Mouse (Mus musculus): ENCODE data around the gene Rragd. TPM values are rescaled to one million over a fixed set of nuclear protein-coding genes. Genes with fewer than 3 reads are reported as not detected.
A peak's percentile ranks its signal among the peaks of the same experiment; 100 is the strongest.
"Not testable (repeated sequence)": the region's sequence is repeated elsewhere in the genome, so short reads cannot be mapped to it uniquely, and the experiment has no call there.

Gene Rragd
- 10 to 100 TPM; 83.2 to 90.1 TPM for total RNA-seq (2021)

- peak in 1 of 2 experiments; percentile 51 for DNase-seq (ENCODE audit: low spot score in 2 of 2)
- intact Hi-C loops (cut with DNase I), result loop anchor here (2.0 kb wide), 1 partner anchor 32 kb away; the partner anchor contains the start of gene Ankrd6
Observed at GRCm38 (mm10) chr4:32982716-32983175, at the start of gene Rragd. Gene Rragd, plus strand, starts transcription at chr4:32983037.

GRCm38 (mm10) chr4:32936762-32937341 is 46.0 kb upstream of the Rragd start:
- no peak for DNase-seq (ENCODE audit: low spot score in 2 of 2)
- intact Hi-C loops (cut with DNase I), result no loop called here

- intact Hi-C loops (cut with DNase I), result no loop called here
- DNase-seq (ENCODE audit: low spot score in 2 of 2), result no peak
Observed at GRCm38 (mm10) chr4:32939521-32939920, 43.3 kb upstream of the Rragd start.

- no peak for DNase-seq (ENCODE audit: low spot score in 2 of 2)
- intact Hi-C loops (cut with DNase I), result loop anchor here (10.0 kb wide), 1 partner anchor 75 kb away; no protein-coding TSS in a partner anchor
Observed at GRCm38 (mm10) chr4:32939964-32940363, 42.9 kb upstream of the Rragd start.

- intact Hi-C loops (cut with DNase I), result loop anchor here (10.0 kb wide), 1 partner anchor 76 kb away; no protein-coding TSS in a partner anchor
- DNase-seq (ENCODE audit: low spot score in 2 of 2), result no peak
Observed at GRCm38 (mm10) chr4:32940984-32941383, 41.9 kb upstream of the Rragd start.

- DNase-seq (ENCODE audit: low spot score in 2 of 2), result no peak
- intact Hi-C loops (cut with DNase I), result loop anchor here (10.0 kb wide), 1 partner anchor 83 kb away; no protein-coding TSS in a partner anchor
Observed at GRCm38 (mm10) chr4:32947631-32948030, 35.2 kb upstream of the Rragd start.

GRCm38 (mm10) chr4:32948696-32949095 is 34.1 kb upstream of the Rragd start:
- no peak for DNase-seq (ENCODE audit: low spot score in 2 of 2)
- intact Hi-C loops (cut with DNase I), result loop anchor here (10.0 kb wide), 1 partner anchor 84 kb away; no protein-coding TSS in a partner anchor

GRCm38 (mm10) chr4:32950356-32951034 is 32.3 kb upstream of the Rragd start, which contains the start of gene Ankrd6:
Gene Ankrd6, minus strand, starts transcription at chr4:32950841.
- intact Hi-C loops (cut with DNase I), result loop anchor here (2.0 to 10.0 kb wide), 3 partner anchors 32 to 206 kb away; partner anchors contain the start of genes Lyrm2 and Rragd
- peak; percentile 79 to 83 for DNase-seq (ENCODE audit: low spot score in 2 of 2)

- DNase-seq (ENCODE audit: low spot score in 2 of 2), result no peak
- intact Hi-C loops (cut with DNase I), result loop anchor here (2.0 to 10.0 kb wide), 3 partner anchors 32 to 206 kb away; partner anchors contain the start of genes Lyrm2 and Rragd
Observed at GRCm38 (mm10) chr4:32951035-32951940, 31.5 kb upstream of the Rragd start.

GRCm38 (mm10) chr4:32952681-32953080 is 30.2 kb upstream of the Rragd start:
- intact Hi-C loops (cut with DNase I), result loop anchor here (2.0 to 10.0 kb wide), 2 partner anchors 66 to 208 kb away; no protein-coding TSS in a partner anchor
- DNase-seq (ENCODE audit: low spot score in 2 of 2), result no peak

GRCm38 (mm10) chr4:32956423-32956822 is 26.4 kb upstream of the Rragd start:
- intact Hi-C loops (cut with DNase I), result loop anchor here (10.0 kb wide), 1 partner anchor 212 kb away; no protein-coding TSS in a partner anchor
- DNase-seq (ENCODE audit: low spot score in 2 of 2), result no peak

GRCm38 (mm10) chr4:32961394-32961793 is 21.4 kb upstream of the Rragd start:
- intact Hi-C loops (cut with DNase I), result no loop called here
- DNase-seq (ENCODE audit: low spot score in 2 of 2), result no peak

- intact Hi-C loops (cut with DNase I); DNase-seq (ENCODE audit: low spot score in 2 of 2): not testable (repeated sequence)
Observed at GRCm38 (mm10) chr4:32964619-32965018, 18.2 kb upstream of the Rragd start.

GRCm38 (mm10) chr4:32977331-32977730 is 5.5 kb upstream of the Rragd start:
- DNase-seq (ENCODE audit: low spot score in 2 of 2), result no peak
- intact Hi-C loops (cut with DNase I), result no loop called here

- intact Hi-C loops (cut with DNase I), result no loop called here
- no peak for DNase-seq (ENCODE audit: low spot score in 2 of 2)
Observed at GRCm38 (mm10) chr4:32980061-32980460, 2.8 kb upstream of the Rragd start.

- no peak for DNase-seq (ENCODE audit: low spot score in 2 of 2)
- intact Hi-C loops (cut with DNase I), result loop anchor here (2.0 kb wide), 1 partner anchor 31 kb away; the partner anchor contains the start of gene Ankrd6
Observed at GRCm38 (mm10) chr4:32981617-32982016, 1.2 kb upstream of the Rragd start.

GRCm38 (mm10) chr4:32982041-32982715 is 659 bp upstream of the Rragd start:
- intact Hi-C loops (cut with DNase I), result loop anchor here (2.0 kb wide), 1 partner anchor 31 kb away; the partner anchor contains the start of gene Ankrd6
- DNase-seq (ENCODE audit: low spot score in 2 of 2), result peak; percentile 36 to 61
